Mouse (Mus musculus): ENCODE results near the gene Dnajb12. TPM values are rescaled to one million over a fixed set of nuclear protein-coding genes. Genes with fewer than 3 reads are reported as not detected.
A peak's percentile ranks its signal among the peaks of the same experiment; 100 is the strongest.

Gene Dnajb12
- total and polyA plus RNA-seq, 2 experiments from 2014 or later, result 25.7 to 47.9 TPM

- no peak overlapping the region for H3K9ac ChIP-seq (replicated peaks; ENCODE audit: low read length, poor library complexity, severe bottlenecking)
- 7% methylated on average over 25 of the region's 25 CpGs for WGBS
- no peak for ATAC-seq (ENCODE audit: low FRiP score)
Measured at GRCm38 (mm10) chr10:59911561-59912198, 32.3 kb downstream of the Dnajb12 start.

GRCm38 (mm10) chr10:59915196-59915962 lies 36.0 kb downstream of the Dnajb12 start:
- WGBS, result 92% methylated on average over 8 of the region's 8 CpGs
- H3K4me3 ChIP-seq (ENCODE audit: low read depth, low read length), result no peak overlapping the region
- H3K9me3 ChIP-seq (ENCODE audit: low read length), result no peaks in the 10 kb centered on the region
- ATAC-seq (ENCODE audit: low FRiP score) (no peak), DNase-seq (ENCODE audit: low spot score) (no peak)
- TF ChIP-seq CTCF (IDR thresholded peaks at IDR 0.05), result no peak
- no peak overlapping the region for H3K27ac ChIP-seq (ENCODE audit: low read depth, low read length)
- no peak overlapping the region for H3K9ac ChIP-seq (replicated peaks; ENCODE audit: low read length, poor library complexity, severe bottlenecking)
- H3K36me3 ChIP-seq (ENCODE audit: insufficient read depth, low read length), result no peaks in the 10 kb centered on the region
- H3K4me2 ChIP-seq (ENCODE audit: low read depth, low read length, poor library complexity, severe bottlenecking), result no peak overlapping the region
- no peaks in the 10 kb centered on the region for H3K27me3 ChIP-seq (ENCODE audit: insufficient read depth, low read length)
- H3K4me1 ChIP-seq (ENCODE audit: insufficient read depth, low read length), result peaks cover 5% of the 10 kb centered on the region; the same call in 1 of the 2 replicates

More at GRCm38 (mm10) chr10:59911561-59912198, 32.3 kb downstream of the Dnajb12 start:
- TF ChIP-seq CTCF (IDR thresholded peaks at IDR 0.05), result no peak
- no peak for DNase-seq (ENCODE audit: low spot score)
- H3K9me3 ChIP-seq (ENCODE audit: low read length), result no peaks in the 10 kb centered on the region
- no peaks in the 10 kb centered on the region for H3K27me3 ChIP-seq (ENCODE audit: insufficient read depth, low read length)
- H3K4me3 ChIP-seq (ENCODE audit: low read depth, low read length), result no peak overlapping the region
- H3K27ac ChIP-seq (ENCODE audit: low read depth, low read length), result no peak overlapping the region
- H3K4me1 ChIP-seq (ENCODE audit: insufficient read depth, low read length), result peaks cover 3% of the 10 kb centered on the region; the same call in 1 of the 2 replicates
- peak overlapping the region; percentile 25 for H3K4me2 ChIP-seq (ENCODE audit: low read depth, low read length, poor library complexity, severe bottlenecking)
- H3K36me3 ChIP-seq (ENCODE audit: insufficient read depth, low read length), result no peaks in the 10 kb centered on the region

- peaks cover 13% of the 10 kb centered on the region; the same call in 1 of the 2 replicates for H3K4me1 ChIP-seq (ENCODE audit: insufficient read depth, low read length)
- H3K9ac ChIP-seq (replicated peaks; ENCODE audit: low read length, poor library complexity, severe bottlenecking), result 0 out of 2 replicates have a peak overlapping the region, but pooled peaks have one; percentile 24
- no peaks in the 10 kb centered on the region for H3K27me3 ChIP-seq (ENCODE audit: insufficient read depth, low read length)
- no peaks in the 10 kb centered on the region for H3K9me3 ChIP-seq (ENCODE audit: low read length)
- no peaks in the 10 kb centered on the region for H3K36me3 ChIP-seq (ENCODE audit: insufficient read depth, low read length)
- peak overlapping the region; percentile 44 for H3K4me2 ChIP-seq (ENCODE audit: low read depth, low read length, poor library complexity, severe bottlenecking)
- peak overlapping the region; percentile 14; the same call in 1 of the 2 replicates for H3K27ac ChIP-seq (ENCODE audit: low read depth, low read length)
- ATAC-seq (ENCODE audit: low FRiP score) (no peak), DNase-seq (ENCODE audit: low spot score) (peak; percentile 85)
- H3K4me3 ChIP-seq (ENCODE audit: low read depth, low read length), result 0 out of 2 replicates have a peak overlapping the region, but pooled peaks have one; percentile 4
- 18% methylated on average over 4 of the region's 4 CpGs for WGBS
- peak; percentile 16; the same call in 1 of the 2 replicates for TF ChIP-seq CTCF (IDR thresholded peaks at IDR 0.05)
Measured at GRCm38 (mm10) chr10:59916159-59916558, 36.8 kb downstream of the Dnajb12 start.

- ATAC-seq (ENCODE audit: low FRiP score) (no peak), DNase-seq (ENCODE audit: low spot score) (peak; percentile 60)
- Histone ChIP-seq H3K9ac (replicated peaks; ENCODE audit: low read length, poor library complexity, severe bottlenecking) (0 out of 2 replicates have a peak overlapping the region, but pooled peaks have one; percentile 24), H3K27me3 (ENCODE audit: insufficient read depth, low read length) (no peaks in the 10 kb centered on the region), H3K9me3 (ENCODE audit: low read length) (no peaks in the 10 kb centered on the region), H3K36me3 (ENCODE audit: insufficient read depth, low read length) (no peaks in the 10 kb centered on the region), H3K27ac (ENCODE audit: low read depth, low read length) (peak overlapping the region; percentile 14; the same call in 1 of the 2 replicates), H3K4me1 (ENCODE audit: insufficient read depth, low read length) (peaks cover 16% of the 10 kb centered on the region; the same call in 1 of the 2 replicates), H3K4me2 (ENCODE audit: low read depth, low read length, poor library complexity, severe bottlenecking) (peak overlapping the region; percentile 44), H3K4me3 (ENCODE audit: low read depth, low read length) (0 out of 2 replicates have a peak overlapping the region, but pooled peaks have one; percentile 4)
- WGBS, result 3% methylated on average over 10 of the region's 10 CpGs
- TF ChIP-seq CTCF (IDR thresholded peaks at IDR 0.05), result no peak
Measured at GRCm38 (mm10) chr10:59916649-59917048, 37.3 kb downstream of the Dnajb12 start.

GRCm38 (mm10) chr10:59918111-59918510 lies 38.8 kb downstream of the Dnajb12 start:
- no peak overlapping the region for H3K9ac ChIP-seq (replicated peaks; ENCODE audit: low read length, poor library complexity, severe bottlenecking)
- peaks cover 16% of the 10 kb centered on the region; the same call in 1 of the 2 replicates for H3K4me1 ChIP-seq (ENCODE audit: insufficient read depth, low read length)
- H3K27me3 ChIP-seq (ENCODE audit: insufficient read depth, low read length), result no peaks in the 10 kb centered on the region
- DNase-seq (ENCODE audit: low spot score), result no peak
- H3K4me2 ChIP-seq (ENCODE audit: low read depth, low read length, poor library complexity, severe bottlenecking), result no peak overlapping the region
- TF ChIP-seq CTCF (IDR thresholded peaks at IDR 0.05), result no peak
- H3K27ac ChIP-seq (ENCODE audit: low read depth, low read length), result no peak overlapping the region
- H3K36me3 ChIP-seq (ENCODE audit: insufficient read depth, low read length), result no peaks in the 10 kb centered on the region
- H3K4me3 ChIP-seq (ENCODE audit: low read depth, low read length), result no peak overlapping the region
- WGBS, result 94% methylated on average over 4 of the region's 4 CpGs
- no peaks in the 10 kb centered on the region for H3K9me3 ChIP-seq (ENCODE audit: low read length)
- ATAC-seq (ENCODE audit: low FRiP score), result no peak
